Mouse (Mus musculus) mammary gland, adult 2 months (tissue): ENCODE measurements around the gene Ogfrl1. TPM values are rescaled to one million over a fixed set of nuclear protein-coding genes. Genes with fewer than 3 reads are reported as not detected.

Source experiments
- polyA plus RNA-seq: library from polyadenylated mRNA; depleted of rRNA; stranded (reverse); fragments of >200 nt; gene quantifications from 2 replicates; pipeline ENCODE4 v1.2.3, GENCODE M21; 2012; ENCODE audit warnings: low replicate concordance; rRNA removed

The Ogfrl1 gene
- 9.4 and 12.5 TPM in 2 replicates for polyA plus RNA-seq

DNA sequence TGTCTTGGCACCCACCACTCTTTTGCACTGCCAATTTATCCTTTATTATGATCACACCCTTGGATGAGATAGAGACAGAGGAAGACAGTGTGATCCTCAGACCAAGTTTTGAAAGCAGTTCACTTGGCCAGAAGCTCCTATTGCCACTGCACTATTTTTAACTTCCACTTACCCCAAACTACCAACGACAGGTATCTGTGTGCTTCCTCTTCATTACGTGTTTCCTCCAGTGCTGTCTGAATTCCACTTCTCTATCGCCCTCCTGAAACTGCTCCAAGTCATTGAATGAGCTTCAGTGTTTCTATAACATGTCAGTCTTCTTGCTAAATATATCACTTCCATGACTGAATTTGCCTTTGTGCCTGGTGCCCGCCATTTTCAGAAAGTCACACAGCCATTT, at the start of gene Ogfrl1:
TSS of gene Ogfrl1 (minus strand) at position 150 of the 400 bp plus-strand sequence.

